Mouse (Mus musculus): ENCODE measurements around the gene Sec14l2. TPM values are rescaled to one million over a fixed set of nuclear protein-coding genes. Genes with fewer than 3 reads are reported as not detected.

Sec14l2 gene
- polyA plus RNA-seq, 1 experiment from 2014 or later: 3.0 TPM

- peak overlapping the region; percentile 67 for H3K9ac ChIP-seq
- peak; percentile 95 for ATAC-seq (ENCODE audit: borderline replicate concordance, extremely low read depth, low FRiP score, low TSS enrichment)
- peak overlapping the region; percentile 89 for H3K4me2 ChIP-seq
- WGBS: 2% methylated on average over 45 of the region's 45 CpGs
- peaks cover 1% of the 10 kb centered on the region; the same call in 1 of the 2 replicates for H3K36me3 ChIP-seq
- H3K4me3 ChIP-seq: peak overlapping the region; percentile 54
- H3K27me3 ChIP-seq: no peaks in the 10 kb centered on the region
- H3K9me3 ChIP-seq: no peaks in the 10 kb centered on the region
- H3K4me1 ChIP-seq: peaks cover 19% of the 10 kb centered on the region
- H3K27ac ChIP-seq: peak overlapping the region; percentile 84
Observed at GRCm38 (mm10) chr11:4096054-4096984, 26.9 kb downstream of the Sec14l2 start.

- Histone ChIP-seq H3K9ac (peak within 1 kb of the TSS; percentile 48), H3K27ac (peak within 1 kb of the TSS; percentile 83), H3K36me3 (peaks cover 8% of the 10 kb centered on the region; the same call in 1 of the 2 replicates), H3K4me2 (peak within 1 kb of the TSS; percentile 89), H3K9me3 (no peaks in the 10 kb centered on the region), H3K4me1 (peaks cover 19% of the 10 kb centered on the region), H3K4me3 (peak within 1 kb of the TSS; percentile 54), H3K27me3 (no peaks in the 10 kb centered on the region)
- peak; percentile 15; the same call in 1 of the 2 replicates for ATAC-seq (ENCODE audit: borderline replicate concordance, extremely low read depth, low FRiP score, low TSS enrichment)
- 5% methylated on average over 34 of the region's 34 CpGs for WGBS
Observed at GRCm38 (mm10) chr11:4095171-4096053, 27.8 kb downstream of the Sec14l2 start, which contains the start of gene Mtfp1. Mtfp1 (minus strand) TSS chr11:4095445.

GRCm38 (mm10) chr11:4094378-4095170, 28.6 kb downstream of the Sec14l2 start:
- ATAC-seq (ENCODE audit: borderline replicate concordance, extremely low read depth, low FRiP score, low TSS enrichment): no peak
- peaks cover 8% of the 10 kb centered on the region; the same call in 1 of the 2 replicates for H3K36me3 ChIP-seq
- peak overlapping the region; percentile 54 for H3K4me3 ChIP-seq
- no peaks in the 10 kb centered on the region for H3K9me3 ChIP-seq
- 8% methylated on average over 23 of the region's 24 CpGs for WGBS
- H3K9ac ChIP-seq: peak overlapping the region; percentile 48
- H3K27ac ChIP-seq: peak overlapping the region; percentile 83
- H3K4me1 ChIP-seq: peaks cover 19% of the 10 kb centered on the region
- H3K27me3 ChIP-seq: no peaks in the 10 kb centered on the region
- peak overlapping the region; percentile 89 for H3K4me2 ChIP-seq

- peaks cover 19% of the 10 kb centered on the region for H3K4me1 ChIP-seq
- H3K4me3 ChIP-seq: 0 out of 2 replicates have a peak overlapping the region, but pooled peaks have one; percentile 54
- no peaks in the 10 kb centered on the region for H3K9me3 ChIP-seq
- no peaks in the 10 kb centered on the region for H3K27me3 ChIP-seq
- peak overlapping the region; percentile 89; the same call in 1 of the 2 replicates for H3K4me2 ChIP-seq
- 72% methylated on average over 18 of the region's 18 CpGs for WGBS
- H3K36me3 ChIP-seq: peaks cover 8% of the 10 kb centered on the region; the same call in 1 of the 2 replicates
- H3K27ac ChIP-seq: no peak overlapping the region
- ATAC-seq (ENCODE audit: borderline replicate concordance, extremely low read depth, low FRiP score, low TSS enrichment): no peak
- H3K9ac ChIP-seq: no peak overlapping the region
Observed at GRCm38 (mm10) chr11:4093459-4094377, 29.5 kb downstream of the Sec14l2 start.

- 59% methylated on average over 2 of the region's 2 CpGs for WGBS
- Histone ChIP-seq H3K27ac (no peak overlapping the region), H3K27me3 (no peaks in the 10 kb centered on the region), H3K4me2 (no peak overlapping the region), H3K9ac (no peak overlapping the region), H3K9me3 (no peaks in the 10 kb centered on the region), H3K36me3 (peaks cover 8% of the 10 kb centered on the region; the same call in 1 of the 2 replicates), H3K4me1 (no peaks in the 10 kb centered on the region), H3K4me3 (no peak overlapping the region)
- no peak for ATAC-seq (ENCODE audit: borderline replicate concordance, extremely low read depth, low FRiP score, low TSS enrichment)
Observed at GRCm38 (mm10) chr11:4087267-4087666, 35.9 kb downstream of the Sec14l2 start.

- H3K9ac ChIP-seq: no peak overlapping the region
- H3K36me3 ChIP-seq: peaks cover 6% of the 10 kb centered on the region; the same call in 1 of the 2 replicates
- no peaks in the 10 kb centered on the region for H3K4me1 ChIP-seq
- H3K27ac ChIP-seq: no peak overlapping the region
- ATAC-seq (ENCODE audit: borderline replicate concordance, extremely low read depth, low FRiP score, low TSS enrichment): no peak
- H3K9me3 ChIP-seq: no peaks in the 10 kb centered on the region
- no peak overlapping the region for H3K4me2 ChIP-seq
- 48% methylated on average over 1 of the region's 1 CpGs for WGBS
- H3K27me3 ChIP-seq: no peaks in the 10 kb centered on the region
- H3K4me3 ChIP-seq: no peak overlapping the region
Observed at GRCm38 (mm10) chr11:4086246-4086645, 37.0 kb downstream of the Sec14l2 start.

- no peaks in the 10 kb centered on the region for H3K36me3 ChIP-seq
- no peaks in the 10 kb centered on the region for H3K9me3 ChIP-seq
- WGBS: 31% methylated on average over 5 of the region's 5 CpGs
- no peaks in the 10 kb centered on the region for H3K27me3 ChIP-seq
- H3K9ac ChIP-seq: no peak overlapping the region
- H3K4me2 ChIP-seq: no peak overlapping the region
- no peak; the same call in 1 of the 2 replicates for ATAC-seq (ENCODE audit: borderline replicate concordance, extremely low read depth, low FRiP score, low TSS enrichment)
- no peak overlapping the region for H3K27ac ChIP-seq
- no peaks in the 10 kb centered on the region for H3K4me1 ChIP-seq
- no peak overlapping the region for H3K4me3 ChIP-seq
Observed at GRCm38 (mm10) chr11:4083316-4084078, 39.7 kb downstream of the Sec14l2 start.

- 4% methylated on average over 4 of the region's 4 CpGs for WGBS
- H3K27me3 ChIP-seq: no peaks in the 10 kb centered on the region
- no peak overlapping the region for H3K4me3 ChIP-seq
- H3K9ac ChIP-seq: no peak overlapping the region
- H3K4me1 ChIP-seq: no peaks in the 10 kb centered on the region
- H3K9me3 ChIP-seq: no peaks in the 10 kb centered on the region
- H3K27ac ChIP-seq: no peak overlapping the region
- no peak for ATAC-seq (ENCODE audit: borderline replicate concordance, extremely low read depth, low FRiP score, low TSS enrichment)
- H3K36me3 ChIP-seq: no peaks in the 10 kb centered on the region
- H3K4me2 ChIP-seq: no peak overlapping the region
Observed at GRCm38 (mm10) chr11:4080219-4080618, 43.0 kb downstream of the Sec14l2 start.

GRCm38 (mm10) chr11:4078267-4078933, 44.8 kb downstream of the Sec14l2 start:
- Histone ChIP-seq H3K9ac (no peak overlapping the region), H3K36me3 (no peaks in the 10 kb centered on the region), H3K27me3 (no peaks in the 10 kb centered on the region), H3K27ac (no peak overlapping the region), H3K4me1 (no peaks in the 10 kb centered on the region), H3K4me2 (no peak overlapping the region), H3K4me3 (no peak overlapping the region), H3K9me3 (no peaks in the 10 kb centered on the region)
- WGBS: 75% methylated on average over 7 of the region's 7 CpGs
- no peak for ATAC-seq (ENCODE audit: borderline replicate concordance, extremely low read depth, low FRiP score, low TSS enrichment)

Measured in lung, embryonic 15.5 days (tissue).